Mouse (Mus musculus) forebrain, embryonic 12.5 days (tissue): ENCODE measurements around the gene Rangap1. TPM values are rescaled to one million over a fixed set of nuclear protein-coding genes. Genes with fewer than 3 reads are reported as not detected.
A peak's percentile ranks its signal among the peaks of the same experiment; 100 is the strongest.

ENCODE experiments used
- ATAC-seq: fragments of 200-750 bp; cut with Nextera tagmentation; 2 replicates; pipeline ENCODE4 v1.8.0; 2017; ENCODE audit warnings: moderate TSS enrichment; ENCODE audit not compliant: low FRiP score
- H3K27ac ChIP-seq: fragments of 300-500 bp; sonication (generic); 2 replicates; pipeline ENCODE4 v1.5.1; 2016; ENCODE audit warnings: mild to moderate bottlenecking
- H3K27me3 ChIP-seq: fragments of 300-500 bp; sonication (generic); 2 replicates; pipeline ENCODE4 v1.6.1; 2016; ENCODE audit warnings: mild to moderate bottlenecking
- H3K36me3 ChIP-seq: fragments of 300-500 bp; sonication (generic); replicated peaks from 2 replicates; pipeline ENCODE4 v1.6.1; 2016; ENCODE audit warnings: mild to moderate bottlenecking
- H3K4me1 ChIP-seq: fragments of 300-500 bp; sonication (generic); 2 replicates; pipeline ENCODE4 v1.6.1; 2016
- H3K4me2 ChIP-seq: fragments of 300-500 bp; sonication (generic); 2 replicates; pipeline ENCODE4 v1.6.1; 2016; ENCODE audit warnings: mild to moderate bottlenecking, moderate library complexity
- H3K4me3 ChIP-seq: fragments of 300-500 bp; sonication (generic); replicated peaks from 2 replicates; pipeline ENCODE4 v1.5.1; 2016; ENCODE audit warnings: mild to moderate bottlenecking
- H3K9ac ChIP-seq: fragments of 300-500 bp; sonication (generic); 2 replicates; pipeline ENCODE4 v1.6.1; 2016; ENCODE audit warnings: mild to moderate bottlenecking
- H3K9me3 ChIP-seq: fragments of 300-500 bp; sonication (generic); 2 replicates; pipeline ENCODE4 v1.6.1; 2016
- WGBS: fragments of 180-500 bp; shearing (Covaris S2); methylation state at CpG from one replicate; pipeline ENCODE4 v1.1.7; 2016; 5-methylcytosine and 5-hydroxymethylcytosine counted together
- polyA plus RNA-seq: library from polyadenylated mRNA; unstranded; fragments of >200 nt; fragmentation: Nextera tagmentation; extraction: Ambion mirVana; gene quantifications from 2 replicates; pipeline ENCODE4 v1.2.1, GENCODE M21; 2016

Gene Rangap1
- polyA plus RNA-seq: 166 and 174 TPM in 2 replicates

DNA sequence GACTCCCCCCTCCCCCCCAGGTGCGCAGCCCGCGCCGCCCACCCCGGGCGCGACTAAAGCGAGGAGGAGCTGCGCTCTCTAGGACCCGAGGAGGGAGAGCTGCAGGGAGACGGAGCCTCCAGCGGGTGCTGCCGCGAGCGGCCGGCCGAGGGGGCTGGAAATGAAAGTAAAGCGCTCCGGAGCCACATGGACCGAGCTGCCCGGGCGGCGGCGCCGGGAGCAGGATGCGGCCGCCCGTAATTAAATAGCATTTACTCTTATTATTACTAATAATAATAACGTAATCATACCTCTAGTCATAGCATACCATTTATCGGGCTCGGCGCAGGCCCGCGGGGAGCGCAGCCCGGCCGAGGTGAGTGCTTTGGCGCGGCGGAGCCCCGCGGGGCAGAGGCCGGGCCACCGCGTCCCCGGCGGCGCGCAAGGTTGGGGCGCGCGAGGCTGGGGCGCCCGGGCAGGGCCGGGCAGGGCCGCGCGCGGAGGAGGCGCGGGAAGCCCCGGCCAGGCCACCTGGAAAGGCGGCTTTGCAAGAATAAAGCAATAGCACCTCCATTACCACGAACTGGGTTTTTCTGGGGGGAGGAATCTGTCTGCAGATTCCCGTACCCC, at the start of gene Rangap1, which contains the start of gene Zc3h7b:
TSS of gene Rangap1 (minus strand) at position 539 of the 609 bp plus-strand sequence.
TSS of gene Zc3h7b (plus strand) at position 66 of the 609 bp plus-strand sequence.
- under 1% methylated on average over 58 of the region's 65 CpGs for WGBS
- peak within 1 kb of the TSS; percentile 79 for H3K4me2 ChIP-seq
- H3K4me1 ChIP-seq: peaks cover 22% of the 10 kb centered on the region
- peak within 1 kb of the TSS; percentile 77 for H3K4me3 ChIP-seq
- ATAC-seq: peak; percentile 81
- peak within 1 kb of the TSS; percentile 95 for H3K9ac ChIP-seq
- peak within 1 kb of the TSS; percentile 92 for H3K27ac ChIP-seq
- H3K36me3 ChIP-seq: no peaks in the 10 kb centered on the region
- no peaks in the 10 kb centered on the region for H3K27me3 ChIP-seq
- no peaks in the 10 kb centered on the region for H3K9me3 ChIP-seq

DNA sequence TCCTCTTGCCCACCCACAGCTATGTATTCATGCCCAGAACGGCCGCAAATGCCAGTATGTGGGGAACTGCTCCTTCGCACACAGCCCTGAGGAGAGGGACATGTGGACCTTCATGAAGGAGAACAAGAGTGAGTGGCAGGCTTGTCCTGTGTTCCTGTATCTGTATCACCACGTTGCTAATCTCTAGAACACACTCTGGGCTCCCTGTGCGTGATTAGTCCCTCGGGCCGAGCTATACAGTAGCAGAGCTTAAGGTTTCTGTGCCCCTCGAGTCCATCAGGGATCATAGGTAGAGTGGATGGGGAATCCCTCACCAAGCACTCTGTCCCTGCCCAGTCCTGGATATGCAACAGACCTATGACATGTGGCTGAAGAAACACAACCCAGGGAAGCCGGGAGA, 47.1 kb upstream of the Rangap1 start:
- Histone ChIP-seq H3K4me2 (no peak overlapping the region), H3K9me3 (no peaks in the 10 kb centered on the region), H3K4me1 (no peaks in the 10 kb centered on the region), H3K4me3 (no peak overlapping the region), H3K36me3 (peaks cover 75% of the 10 kb centered on the region), H3K27me3 (no peaks in the 10 kb centered on the region), H3K27ac (no peak overlapping the region), H3K9ac (no peak overlapping the region)
- no peak for ATAC-seq
- WGBS: 97% methylated on average over 9 of the region's 9 CpGs

DNA sequence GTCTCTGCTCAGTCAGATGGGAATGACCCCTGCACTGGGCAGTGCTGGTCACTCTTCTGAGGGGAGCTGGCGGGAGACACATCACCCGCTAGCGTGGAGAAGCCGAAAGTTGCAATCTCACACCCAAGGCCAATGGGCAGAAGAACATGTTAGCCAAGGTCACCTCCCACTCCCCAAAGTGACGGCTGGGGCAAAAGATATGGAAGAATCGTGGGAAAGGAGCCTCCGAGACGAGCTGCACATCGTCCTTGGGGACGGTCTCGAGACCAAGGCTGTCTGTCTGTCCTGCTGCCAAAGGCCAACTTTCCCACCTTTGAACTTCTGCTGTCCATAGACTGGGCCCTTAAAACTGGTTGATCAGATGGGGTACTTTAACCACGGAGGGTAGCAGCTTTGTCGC, 42.2 kb upstream of the Rangap1 start:
- H3K36me3 ChIP-seq: peaks cover 93% of the 10 kb centered on the region
- H3K4me3 ChIP-seq: no peak overlapping the region
- WGBS: 93% methylated on average over 13 of the region's 13 CpGs

DNA sequence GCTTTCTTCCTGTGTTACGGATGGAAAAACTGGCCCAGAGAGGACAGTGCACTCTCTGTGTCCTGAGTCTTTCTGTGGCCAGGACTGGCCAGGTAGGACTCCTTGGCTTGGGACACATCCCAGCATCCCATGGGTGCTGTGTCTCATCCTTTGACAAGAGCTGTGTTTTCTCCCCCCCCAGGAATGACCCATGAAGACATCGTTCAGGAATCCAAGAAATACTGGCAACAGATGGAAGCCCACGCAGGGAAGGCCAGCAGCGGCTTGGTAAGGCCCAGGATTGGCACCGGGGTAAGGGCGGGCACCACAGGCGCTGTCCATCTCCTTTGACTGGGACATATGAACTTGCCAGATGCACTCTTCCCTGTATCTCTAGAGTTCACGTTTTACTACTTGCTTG, 40.4 kb upstream of the Rangap1 start:
- peaks cover 93% of the 10 kb centered on the region for H3K36me3 ChIP-seq
- WGBS: 95% methylated on average over 8 of the region's 8 CpGs
- H3K4me2 ChIP-seq: no peak overlapping the region
- H3K27me3 ChIP-seq: no peaks in the 10 kb centered on the region
- H3K4me3 ChIP-seq: no peak overlapping the region
- H3K9me3 ChIP-seq: no peaks in the 10 kb centered on the region
- H3K27ac ChIP-seq: no peak overlapping the region
- H3K9ac ChIP-seq: no peak overlapping the region
- no peaks in the 10 kb centered on the region for H3K4me1 ChIP-seq
- no peak for ATAC-seq

More for the DNA sequence above, 42.2 kb upstream of the Rangap1 start:
- Histone ChIP-seq H3K27me3 (no peaks in the 10 kb centered on the region), H3K4me2 (no peak overlapping the region), H3K9ac (no peak overlapping the region), H3K27ac (no peak overlapping the region), H3K9me3 (no peaks in the 10 kb centered on the region), H3K4me1 (no peaks in the 10 kb centered on the region)
- ATAC-seq: no peak

DNA sequence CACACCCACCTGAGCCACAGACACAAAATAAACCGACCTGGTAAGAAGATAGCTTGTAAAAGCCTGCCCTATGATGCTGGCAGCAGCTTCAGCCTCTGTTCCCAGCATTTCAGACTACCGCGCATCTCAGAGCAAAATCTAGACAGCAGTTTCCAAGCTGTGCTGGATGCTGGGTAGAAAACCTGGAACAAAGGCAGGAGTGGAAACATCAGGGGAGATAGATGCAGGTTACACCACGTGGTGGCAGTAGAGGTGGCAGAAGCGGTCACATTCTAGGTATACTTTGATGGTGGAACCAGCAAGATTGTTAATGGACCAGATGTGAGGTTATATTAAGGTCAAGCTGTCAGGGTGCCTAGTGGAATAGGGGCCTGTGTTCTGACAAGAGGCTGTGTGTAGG, 39.4 kb upstream of the Rangap1 start:
- Histone ChIP-seq H3K4me3 (no peak overlapping the region), H3K36me3 (peaks cover 94% of the 10 kb centered on the region), H3K9me3 (no peaks in the 10 kb centered on the region), H3K9ac (no peak overlapping the region), H3K27me3 (no peaks in the 10 kb centered on the region), H3K4me1 (no peaks in the 10 kb centered on the region), H3K4me2 (no peak overlapping the region), H3K27ac (no peak overlapping the region)
- no peak for ATAC-seq
- WGBS: 73% methylated on average over 5 of the region's 5 CpGs

DNA sequence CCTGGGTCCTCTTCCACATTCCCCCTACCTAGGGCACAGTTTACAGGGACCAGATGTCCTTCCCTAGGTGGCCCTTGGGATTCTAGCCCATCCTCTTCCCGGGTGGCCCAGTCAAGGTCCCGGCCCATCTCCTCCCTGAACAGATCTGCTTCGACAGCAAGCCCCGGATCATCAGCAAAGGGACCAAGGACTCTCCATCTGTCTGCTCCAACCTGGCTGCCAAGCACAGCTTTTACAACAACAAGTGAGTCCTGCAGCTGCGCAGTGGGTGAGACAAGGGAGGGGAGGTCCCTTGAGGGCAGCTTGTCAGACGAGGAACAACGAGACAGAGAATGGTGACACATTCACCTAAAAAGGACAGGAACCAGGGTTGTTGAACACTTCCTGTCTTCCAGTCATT, 36.5 kb upstream of the Rangap1 start:
- ATAC-seq: no peak
- no peaks in the 10 kb centered on the region for H3K4me1 ChIP-seq
- peaks cover 97% of the 10 kb centered on the region for H3K36me3 ChIP-seq
- H3K9me3 ChIP-seq: no peaks in the 10 kb centered on the region
- 90% methylated on average over 7 of the region's 7 CpGs for WGBS
- H3K9ac ChIP-seq: no peak overlapping the region
- no peak overlapping the region for H3K4me3 ChIP-seq
- H3K4me2 ChIP-seq: no peak overlapping the region
- H3K27me3 ChIP-seq: no peaks in the 10 kb centered on the region
- H3K27ac ChIP-seq: no peak overlapping the region

DNA sequence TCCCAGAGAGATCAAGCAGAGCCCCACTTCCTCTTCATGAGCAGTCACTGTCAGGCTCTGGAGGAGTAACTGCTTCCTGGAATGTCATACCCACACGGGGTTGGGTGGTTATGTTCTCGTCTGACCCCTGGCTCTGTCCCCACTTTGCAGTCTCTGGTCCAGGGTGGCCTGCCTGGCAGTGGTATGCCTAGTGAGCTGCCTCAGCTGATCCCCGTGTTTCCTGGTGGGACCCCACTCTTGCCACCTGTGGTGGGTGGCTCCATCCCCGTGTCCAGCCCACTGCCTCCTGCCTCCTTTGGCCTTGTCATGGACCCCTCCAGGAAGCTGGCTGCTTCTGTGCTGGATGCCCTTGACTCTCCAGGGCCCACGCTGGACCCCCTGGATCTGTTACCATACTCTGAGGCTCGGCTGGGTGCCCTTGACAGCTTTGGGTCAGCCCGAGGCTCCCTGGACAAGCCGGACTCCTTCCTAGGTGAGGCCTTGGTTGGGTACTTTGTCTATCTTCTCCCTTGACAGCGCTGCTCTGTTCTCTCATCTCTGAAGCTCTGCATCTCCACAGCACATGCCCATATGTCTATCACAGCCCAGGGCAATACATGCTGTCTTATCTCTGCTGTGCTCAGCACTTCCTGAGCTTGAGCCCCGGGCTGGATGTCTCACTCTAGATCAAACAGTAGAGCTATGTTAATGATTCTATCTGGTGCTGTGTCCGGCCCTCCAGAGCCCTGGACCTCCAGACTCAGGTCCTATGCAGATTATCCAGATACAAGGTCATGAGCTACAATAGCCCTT, 31.5 kb upstream of the Rangap1 start:
- H3K27ac ChIP-seq: no peak overlapping the region
- WGBS: 92% methylated on average over 11 of the region's 11 CpGs
- H3K9me3 ChIP-seq: no peaks in the 10 kb centered on the region
- no peak for ATAC-seq
- H3K9ac ChIP-seq: no peak overlapping the region
- peaks cover 99% of the 10 kb centered on the region for H3K36me3 ChIP-seq
- no peak overlapping the region for H3K4me2 ChIP-seq
- H3K4me3 ChIP-seq: no peak overlapping the region
- no peaks in the 10 kb centered on the region for H3K4me1 ChIP-seq
- no peaks in the 10 kb centered on the region for H3K27me3 ChIP-seq

DNA sequence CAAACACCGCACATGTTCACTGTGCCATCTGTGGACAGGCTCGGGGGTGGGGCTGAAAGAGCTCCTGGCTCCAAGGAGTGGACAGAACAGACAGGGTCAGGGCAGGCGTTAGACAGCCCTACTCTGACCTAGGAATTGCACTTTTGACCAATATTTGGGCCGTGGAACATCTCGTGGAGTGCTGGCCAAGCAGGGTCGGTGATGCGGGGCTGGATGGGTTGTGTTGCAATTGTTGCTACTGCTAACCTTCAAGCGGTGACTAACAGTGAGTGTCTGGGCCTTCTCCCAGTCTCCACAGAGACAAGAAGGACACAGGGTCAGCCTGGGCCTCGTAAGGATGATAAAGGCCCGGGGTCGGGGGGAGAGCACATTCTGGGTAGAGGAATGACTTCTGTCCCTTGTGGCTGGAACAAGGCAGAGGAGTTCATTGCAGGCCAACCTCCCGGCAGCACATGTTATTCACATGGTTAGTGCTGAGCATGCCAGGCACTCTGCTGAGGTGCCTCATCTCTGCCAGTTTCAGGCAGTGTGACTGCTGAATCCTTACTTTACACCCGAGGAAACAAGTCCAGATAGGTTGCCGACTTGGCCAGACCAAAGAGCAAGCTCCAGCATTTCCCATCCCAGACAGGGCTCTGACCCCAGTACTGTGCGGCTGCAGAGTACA, 29.3 kb upstream of the Rangap1 start:
- Histone ChIP-seq H3K36me3 (peaks cover 92% of the 10 kb centered on the region), H3K9ac (no peak overlapping the region), H3K4me2 (no peak overlapping the region), H3K4me1 (no peaks in the 10 kb centered on the region), H3K27me3 (no peaks in the 10 kb centered on the region), H3K27ac (no peak overlapping the region), H3K9me3 (no peaks in the 10 kb centered on the region), H3K4me3 (no peak overlapping the region)
- 93% methylated on average over 15 of the region's 15 CpGs for WGBS
- ATAC-seq: no peak

DNA sequence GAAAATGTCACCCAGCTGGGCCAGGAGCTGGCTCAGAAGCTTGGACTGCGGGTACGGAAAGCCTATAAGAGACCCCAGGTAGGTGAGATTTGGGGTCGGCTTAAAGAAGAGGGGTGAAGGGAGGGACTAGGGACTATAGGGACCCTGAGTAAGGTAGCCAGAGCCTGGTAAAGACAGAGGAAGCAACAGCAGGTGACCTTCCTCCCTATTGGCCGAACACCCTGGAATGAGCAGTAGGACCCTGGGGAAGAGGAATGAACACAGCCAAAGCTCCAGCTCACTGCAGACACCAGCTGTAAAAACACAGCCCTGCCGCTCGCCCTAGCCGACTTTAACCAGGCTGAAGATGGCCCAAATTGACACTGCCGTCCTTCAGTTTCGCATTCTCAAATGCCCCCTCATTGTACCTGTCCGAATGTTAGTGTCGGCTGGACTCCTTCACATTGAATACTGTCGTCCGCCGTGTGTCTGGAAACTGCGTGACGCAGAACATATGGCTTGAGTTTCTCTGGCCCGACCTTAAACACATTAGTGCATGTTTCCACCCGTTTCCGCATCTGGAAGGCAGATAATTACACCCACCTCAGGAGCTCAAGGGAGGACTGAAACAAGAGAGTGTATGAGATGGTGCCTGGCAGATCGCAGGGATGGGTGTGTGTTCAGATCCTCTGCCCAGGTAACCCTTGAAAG, 27.2 kb upstream of the Rangap1 start:
- no peak for ATAC-seq
- Histone ChIP-seq H3K4me3 (no peak overlapping the region), H3K27ac (no peak overlapping the region), H3K27me3 (no peaks in the 10 kb centered on the region), H3K4me1 (no peaks in the 10 kb centered on the region), H3K36me3 (peaks cover 90% of the 10 kb centered on the region), H3K9ac (no peak overlapping the region), H3K4me2 (no peak overlapping the region), H3K9me3 (no peaks in the 10 kb centered on the region)
- 89% methylated on average over 20 of the region's 20 CpGs for WGBS

DNA sequence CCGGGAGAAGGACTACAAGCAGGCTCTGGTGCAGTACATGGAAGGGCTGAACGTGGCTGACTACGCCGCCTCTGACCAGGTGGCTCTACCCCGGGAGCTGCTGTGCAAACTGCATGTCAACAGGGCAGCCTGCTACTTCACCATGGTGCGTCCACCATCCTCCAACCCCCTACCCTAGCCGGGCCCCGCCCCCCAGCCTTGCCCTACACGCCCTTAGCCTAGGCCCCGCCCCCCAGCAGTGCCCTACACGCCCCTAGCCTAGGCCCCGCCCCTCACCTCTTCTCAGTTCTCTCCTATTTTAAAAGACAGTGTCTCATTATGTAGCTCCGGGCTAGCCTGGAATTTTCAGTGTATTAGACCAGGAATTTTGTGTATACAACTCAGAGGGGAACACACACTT, 23.7 kb upstream of the Rangap1 start:
- H3K36me3 ChIP-seq: peaks cover 57% of the 10 kb centered on the region
- H3K4me3 ChIP-seq: no peak overlapping the region
- H3K27me3 ChIP-seq: no peaks in the 10 kb centered on the region
- H3K9me3 ChIP-seq: no peaks in the 10 kb centered on the region
- H3K27ac ChIP-seq: no peak overlapping the region
- WGBS: 64% methylated on average over 13 of the region's 13 CpGs
- no peak overlapping the region for H3K4me2 ChIP-seq
- no peak for ATAC-seq
- no peaks in the 10 kb centered on the region for H3K4me1 ChIP-seq
- no peak overlapping the region for H3K9ac ChIP-seq

DNA sequence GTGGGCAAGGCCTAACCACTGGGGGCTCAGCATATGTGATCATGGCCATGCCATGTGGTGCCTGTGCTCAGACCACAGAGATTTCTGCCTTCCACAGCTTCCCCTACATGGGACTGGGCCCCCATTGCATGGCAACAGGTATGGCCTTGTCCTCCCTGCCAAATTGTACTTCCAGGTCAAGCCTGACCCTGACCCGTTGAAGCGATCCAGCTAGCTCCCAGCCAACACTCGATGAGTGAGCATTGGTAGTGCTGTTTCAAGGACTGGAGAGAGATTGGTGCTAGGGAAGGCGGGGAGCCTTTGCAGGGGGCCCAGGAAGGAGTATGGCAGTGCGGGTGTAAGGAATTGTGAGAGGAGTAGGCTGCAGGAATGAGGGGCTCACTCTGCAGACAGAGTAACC, 21.1 kb upstream of the Rangap1 start:
- H3K4me1 ChIP-seq: no peaks in the 10 kb centered on the region
- no peak overlapping the region for H3K4me3 ChIP-seq
- no peaks in the 10 kb centered on the region for H3K9me3 ChIP-seq
- H3K36me3 ChIP-seq: peaks cover 31% of the 10 kb centered on the region
- H3K4me2 ChIP-seq: no peak overlapping the region
- no peak overlapping the region for H3K27ac ChIP-seq
- ATAC-seq: no peak
- 93% methylated on average over 5 of the region's 5 CpGs for whole genome bisulfite sequencing
- H3K27me3 ChIP-seq: no peaks in the 10 kb centered on the region
- H3K9ac ChIP-seq: no peak overlapping the region

DNA sequence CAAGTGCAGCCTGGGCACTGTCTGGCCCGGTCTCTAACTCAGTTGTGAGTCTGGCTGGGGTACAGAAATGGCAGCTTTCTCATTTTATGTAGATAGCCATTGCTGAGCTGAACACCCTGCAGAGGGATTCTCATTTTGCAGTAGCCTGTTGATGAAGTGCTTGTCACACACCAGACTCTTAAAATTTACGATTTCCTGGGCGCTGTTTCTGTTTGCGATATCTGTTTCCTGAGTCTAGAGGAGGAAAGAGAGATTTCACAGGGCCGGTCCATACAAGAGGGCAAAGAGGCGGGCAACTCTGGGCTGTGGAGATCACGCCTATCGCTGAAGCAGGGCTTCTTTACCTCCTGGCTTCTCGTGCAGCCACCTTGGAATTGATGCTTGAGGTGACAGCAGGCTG, 20.3 kb upstream of the Rangap1 start:
- Histone ChIP-seq H3K9me3 (no peaks in the 10 kb centered on the region), H3K4me1 (no peaks in the 10 kb centered on the region), H3K4me2 (no peak overlapping the region), H3K27ac (no peak overlapping the region), H3K27me3 (no peaks in the 10 kb centered on the region), H3K9ac (no peak overlapping the region), H3K4me3 (no peak overlapping the region), H3K36me3 (peaks cover 29% of the 10 kb centered on the region)
- no peak for ATAC-seq
- 94% methylated on average over 9 of the region's 9 CpGs for WGBS
